In genomic region chr6:51150916-51151315, GRCm38 (mm10) we compare ENCODE assay signal across 21 mouse cellular contexts.
DNase-seq lines count a peak whose midpoint lies in the region; ATAC-seq and TF ChIP-seq lines count a peak whose summit lies in the region.
"Had no signal": no experiment of that assay in that cellular context is flagged by ENCODE, and none has a peak within 500 bp of the region (broad histone marks: within the 10 kb centered on the region; RNA-seq: fewer than 3 reads in every experiment).

No protein-coding gene starts in this region.

- intact Hi-C loops in gastrocnemius, adult 2 months (cut with DNase I) = no loop called here

- H3K4me1 ChIP-seq in stomach, embryonic 15.5 days = 0 out of 2 replicates have a peak, but pooled peaks cover 9% of the 10 kb centered on the region
- no peaks in the 10 kb centered on the region for H3K4me1 ChIP-seq in thymus, adult 2 months (replicated peaks; ENCODE audit: control insufficient read depth, insufficient read depth, low read length)
- H3K4me1 ChIP-seq in kidney, embryonic 14.5 days (ENCODE audit: control insufficient read depth, insufficient read depth, low read length) = no peaks in the 10 kb centered on the region
- H3K4me1 ChIP-seq: embryonic facial prominence, embryonic 12.5 days; midbrain, embryonic 15.5 days; neural tube, embryonic 13.5 days had no signal

- WGBS in stomach, embryonic 15.5 days = 79% methylated on average over 2 of the region's 2 CpGs
- WGBS in thymus, adult 2 months = 94% methylated on average over 2 of the region's 2 CpGs
- 86% methylated on average over 2 of the region's 2 CpGs for WGBS in kidney, embryonic 14.5 days

- TF ChIP-seq CTCF in gastrocnemius, adult 2 months (IDR thresholded peaks at IDR 0.05) = no peak
- TF ChIP-seq CTCF in brain, embryonic 14.5 days (IDR thresholded peaks at IDR 0.05; ENCODE audit: borderline replicate concordance, extremely low read depth, insufficient read depth, insufficient read length) = no peak
- no peak for TF ChIP-seq CTCF in thymus, adult 2 months (IDR thresholded peaks at IDR 0.05; ENCODE audit: borderline replicate concordance, control insufficient read depth, extremely low read depth, insufficient read depth, low read length, poor library complexity)

- ATAC-seq in stomach, embryonic 15.5 days (ENCODE audit: insufficient read depth, low FRiP score, low read depth) = no peak
- ATAC-seq in kidney, embryonic 14.5 days (ENCODE audit: low FRiP score, low TSS enrichment) = no peak
- ATAC-seq: activated CD4-positive, CD25-positive, alpha-beta regulatory T cell, adult 4 months; forebrain, embryonic 16.5 days; midbrain, embryonic 15.5 days had no signal

- no peaks in the 10 kb centered on the region for H3K9me3 ChIP-seq in stomach, embryonic 15.5 days
- H3K9me3 ChIP-seq in kidney, embryonic 14.5 days (ENCODE audit: control insufficient read depth, low read length) = no peaks in the 10 kb centered on the region
- H3K9me3 ChIP-seq: embryonic facial prominence, embryonic 12.5 days; heart, embryonic 13.5 days; hindbrain, embryonic 12.5 days; limb, embryonic 10.5 days; midbrain, embryonic 15.5 days; neural tube, embryonic 13.5 days had no signal

- H3K4me2 ChIP-seq in stomach, embryonic 15.5 days = no peak overlapping the region
- no peak overlapping the region for H3K4me2 ChIP-seq in kidney, embryonic 14.5 days (replicated peaks; ENCODE audit: low read depth, low read length)
- H3K4me2 ChIP-seq: embryonic facial prominence, embryonic 12.5 days; heart, embryonic 13.5 days; hindbrain, embryonic 12.5 days; midbrain, embryonic 15.5 days; neural tube, embryonic 13.5 days had no signal

- H3K9ac ChIP-seq in stomach, embryonic 15.5 days = no peak overlapping the region
- no peak overlapping the region for H3K9ac ChIP-seq in kidney, embryonic 14.5 days (ENCODE audit: low read depth, low read length)
- H3K9ac ChIP-seq: embryonic facial prominence, embryonic 12.5 days; heart, embryonic 13.5 days; hindbrain, embryonic 12.5 days; midbrain, embryonic 15.5 days; neural tube, embryonic 13.5 days had no signal

- no peaks in the 10 kb centered on the region for H3K36me3 ChIP-seq in stomach, embryonic 15.5 days
- no peaks in the 10 kb centered on the region for H3K36me3 ChIP-seq in thymus, adult 2 months (ENCODE audit: control insufficient read depth, insufficient read depth, low read length)
- H3K36me3 ChIP-seq in kidney, embryonic 14.5 days (ENCODE audit: control insufficient read depth, insufficient read depth, low read length) = no peaks in the 10 kb centered on the region
- H3K36me3 ChIP-seq: embryonic facial prominence, embryonic 12.5 days; heart, embryonic 13.5 days; hindbrain, embryonic 12.5 days; limb, embryonic 10.5 days; midbrain, embryonic 15.5 days; neural tube, embryonic 13.5 days had no signal

- no peak for DNase-seq in gastrocnemius, adult 2 months
- DNase-seq in gastrocnemius, postnatal 10 days = no peak
- peak; percentile 64 for DNase-seq in brain, embryonic 14.5 days (ENCODE audit: low read depth)
- peak; percentile 37 for DNase-seq in cerebellum, postnatal 14 days
- no peak for DNase-seq in thymus, adult 2 months
- DNase-seq: adrenal gland, postnatal 10 days; gastrocnemius, postnatal 25 days; heart, adult 2 months; heart, postnatal 14 days; kidney, adult 11 months had no signal

- H3K27ac ChIP-seq in gastrocnemius, adult 2 months = peak overlapping the region; percentile 49
- H3K27ac ChIP-seq in stomach, embryonic 15.5 days = peak overlapping the region; percentile 58
- no peak overlapping the region for H3K27ac ChIP-seq in thymus, adult 2 months (ENCODE audit: control insufficient read depth, insufficient read depth, low read length)
- no peak overlapping the region for H3K27ac ChIP-seq in kidney, embryonic 14.5 days (ENCODE audit: low read depth, low read length)
- H3K27ac ChIP-seq: embryonic facial prominence, embryonic 12.5 days; heart, adult 2 months; heart, embryonic 13.5 days; hindbrain, embryonic 12.5 days; limb, embryonic 10.5 days; macrophage; midbrain, embryonic 15.5 days; neural tube, embryonic 13.5 days had no signal

- H3K27me3 ChIP-seq in stomach, embryonic 15.5 days (replicated peaks) = no peaks in the 10 kb centered on the region
- no peaks in the 10 kb centered on the region for H3K27me3 ChIP-seq in thymus, adult 2 months (ENCODE audit: control insufficient read depth, insufficient read depth, low read length)
- H3K27me3 ChIP-seq in kidney, embryonic 14.5 days (ENCODE audit: control insufficient read depth, insufficient read depth, low read length) = no peaks in the 10 kb centered on the region
- H3K27me3 ChIP-seq: embryonic facial prominence, embryonic 12.5 days; heart, embryonic 13.5 days; hindbrain, embryonic 12.5 days; midbrain, embryonic 15.5 days; neural tube, embryonic 13.5 days had no signal

- H3K4me3 ChIP-seq in gastrocnemius, adult 2 months = no peak overlapping the region
- H3K4me3 ChIP-seq in stomach, embryonic 15.5 days (replicated peaks) = no peak overlapping the region
- no peak overlapping the region for H3K4me3 ChIP-seq in thymus, adult 2 months (ENCODE audit: control insufficient read depth, insufficient read depth, low read length)
- H3K4me3 ChIP-seq in kidney, embryonic 14.5 days (ENCODE audit: low read length) = no peak overlapping the region
- H3K4me3 ChIP-seq: embryonic facial prominence, embryonic 12.5 days; heart, adult 2 months; heart, embryonic 13.5 days; hindbrain, embryonic 12.5 days; limb, embryonic 10.5 days; midbrain, embryonic 15.5 days; neural tube, embryonic 13.5 days had no signal

- TF ChIP-seq POLR2A in brain, embryonic 14.5 days (IDR thresholded peaks at IDR 0.05; ENCODE audit: borderline replicate concordance, extremely low read depth, insufficient read depth, insufficient read length, poor library complexity, severe bottlenecking) = no peak
- no peak for TF ChIP-seq POLR2A in thymus, adult 2 months (IDR thresholded peaks at IDR 0.05; ENCODE audit: control insufficient read depth, extremely low read depth, insufficient read depth, low read length, poor library complexity)

Comparison
In these comparisons a context has a peak if more than half of its experiments do, and no peak if none do; other contexts are left out.
1. DNase-seq: peak in brain, embryonic 14.5 days (single experiment) and cerebellum, postnatal 14 days (2 of 2); none in gastrocnemius, adult 2 months (single experiment), gastrocnemius, postnatal 10 days (single experiment) and thymus, adult 2 months (single experiment).
2. H3K27ac ChIP-seq: peak in gastrocnemius, adult 2 months (single experiment) and stomach, embryonic 15.5 days (single experiment); none in thymus, adult 2 months (single experiment) and kidney, embryonic 14.5 days (single experiment).